Mouse (Mus musculus): ENCODE measurements around the gene 6030408B16Rik.

GRCm38 (mm10) chr15:101271107-101271506 is 21.9 kb upstream of the 6030408B16Rik start:
- TF ChIP-seq POLR2A (IDR thresholded peaks at IDR 0.05; ENCODE audit: insufficient read depth, low read depth, low read length) (no peak), CTCF (IDR thresholded peaks at IDR 0.05; ENCODE audit: insufficient read depth, low read depth, low read length) (peak; percentile 12; the same call in 1 of the 2 replicates)
